Mouse (Mus musculus): ENCODE measurements around the gene 1700011M02Rik. TPM values are rescaled to one million over a fixed set of nuclear protein-coding genes. Genes with fewer than 3 reads are reported as not detected.

1700011M02Rik gene
- polyA plus RNA-seq, 1 experiment, result not detected

GRCm38 (mm10) chrX:102958917-102959316, 50.2 kb downstream of the 1700011M02Rik start:
- H3K4me3 ChIP-seq (ENCODE audit: insufficient read depth, low read depth, low read length), result no peak overlapping the region
- no peak for TF ChIP-seq POLR2A (IDR thresholded peaks at IDR 0.05; ENCODE audit: insufficient read depth, low read depth, low read length)
- WGBS, result 39% methylated on average over 4 of the region's 4 CpGs
- H3K27ac ChIP-seq (ENCODE audit: insufficient read depth, low read depth, low read length), result no peak overlapping the region
- H3K4me1 ChIP-seq (ENCODE audit: control insufficient read depth, insufficient read depth, low read length), result no peaks in the 10 kb centered on the region

Other genes with a start within 250 kb of the 1700011M02Rik start
- not detected in 2 replicates for gene Gm3880, start 221.9 kb upstream of the 1700011M02Rik start, polyA plus RNA-seq (2012; ENCODE audit: insufficient read depth, insufficient read length, low replicate concordance, missing spikeins)
- gene Gm9112, start 201.3 kb upstream of the 1700011M02Rik start, polyA plus RNA-seq (2012; ENCODE audit: insufficient read depth, insufficient read length, low replicate concordance, missing spikeins), result not detected in 2 replicates
- not detected in 2 replicates for gene Dmrtc1b, start 201.0 kb upstream of the 1700011M02Rik start, polyA plus RNA-seq (2012; ENCODE audit: insufficient read depth, insufficient read length, low replicate concordance, missing spikeins)
- not detected in 2 replicates for gene Dmrtc1c1, start 105.9 kb upstream of the 1700011M02Rik start, polyA plus RNA-seq (2012; ENCODE audit: insufficient read depth, insufficient read length, low replicate concordance, missing spikeins)
- not detected in 2 replicates for gene Dmrtc1c2, start 54.3 kb upstream of the 1700011M02Rik start, polyA plus RNA-seq (2012; ENCODE audit: insufficient read depth, insufficient read length, low replicate concordance, missing spikeins)
- not detected in 2 replicates for gene 1700031F05Rik, start 40.9 kb upstream of the 1700011M02Rik start, polyA plus RNA-seq (2012; ENCODE audit: insufficient read depth, insufficient read length, low replicate concordance, missing spikeins)
- gene Dmrtc1a, start 218 bp upstream of the 1700011M02Rik start, polyA plus RNA-seq (2012; ENCODE audit: insufficient read depth, insufficient read length, low replicate concordance, missing spikeins), result not detected in 2 replicates
- gene 1700018G05Rik, start 19.5 kb downstream of the 1700011M02Rik start, polyA plus RNA-seq (2012; ENCODE audit: insufficient read depth, insufficient read length, low replicate concordance, missing spikeins), result not detected in 2 replicates

Data from olfactory bulb, adult 2 months (tissue).